Mouse (Mus musculus) myocyte (in vitro differentiated cells): Measurements from ENCODE around the gene Taf15.

Experiments used
- MYOG ChIP-seq, 3 experiments: IDR thresholded peaks; one replicate each; pipeline ENCODE4 v1.6.1; 2011; ENCODE audit warnings: control low read depth in 2 of 3, low read depth in 2 of 3, mild to moderate bottlenecking in 2 of 3; ENCODE audit not compliant: insufficient read length in 2 of 3, control insufficient read depth in 1 of 3, insufficient read depth in 1 of 3
- POLR2A ChIP-seq: IDR thresholded peaks from one replicate; pipeline ENCODE4 v1.6.1; 2011; ENCODE audit warnings: low read depth, mild to moderate bottlenecking, control low read depth, moderate library complexity; ENCODE audit not compliant: insufficient read length

- TF ChIP-seq POLR2A = no peak
- no peak for TF ChIP-seq MYOG (IDR thresholded peaks at IDR 0.05; ENCODE audit: control insufficient read depth in 1 of 3, insufficient read depth in 1 of 3, insufficient read length in 2 of 3, low read depth in 2 of 3)
Measured at GRCm38 (mm10) chr11:83443824-83444223, 29.1 kb upstream of the Taf15 start.
